Mouse (Mus musculus) urinary bladder, postnatal 25 days (tissue): ENCODE data around the gene Tinf2.

Source experiments
- DNase-seq: peaks from one replicate; pipeline ENCODE4 v3.0.0; 2022; ENCODE audit warnings: low spot score

Gene Tinf2

GRCm38 (mm10) chr14:55706051-55706600, 24.5 kb upstream of the Tinf2 start:
- DNase-seq = no peak

GRCm38 (mm10) chr14:55702761-55703160, 21.1 kb upstream of the Tinf2 start:
- no peak for DNase-seq

GRCm38 (mm10) chr14:55701131-55701530, 19.5 kb upstream of the Tinf2 start:
- DNase-seq = no peak

GRCm38 (mm10) chr14:55697226-55697625, 15.6 kb upstream of the Tinf2 start:
- DNase-seq = no peak

- DNase-seq = no peak
These were observed 7.8 kb upstream of the Tinf2 start for GRCm38 (mm10) chr14:55689433-55689832.

GRCm38 (mm10) chr14:55682118-55682493, 486 bp upstream of the Tinf2 start:
- no peak for DNase-seq

- no peak for DNase-seq
These were observed 4.0 kb downstream of the Tinf2 start for GRCm38 (mm10) chr14:55677615-55678014.

- DNase-seq = no peak
These were observed 8.9 kb downstream of the Tinf2 start for GRCm38 (mm10) chr14:55672741-55673060.

GRCm38 (mm10) chr14:55671833-55672740, 9.5 kb downstream of the Tinf2 start, which contains the start of the genes Gmpr2 and Nedd8:
Gene Gmpr2, plus strand, starts transcription at chr14:55671941.
Gene Nedd8, minus strand, starts transcription at chr14:55672124.
- DNase-seq = peak; percentile 70

GRCm38 (mm10) chr14:55671486-55671832, 10.2 kb downstream of the Tinf2 start:
- DNase-seq = no peak

- DNase-seq = no peak
These were observed 21.0 kb downstream of the Tinf2 start for GRCm38 (mm10) chr14:55660636-55661035.

- peak; percentile 69 for DNase-seq
These were observed 21.6 kb downstream of the Tinf2 start, which contains the start of gene Mdp1 for GRCm38 (mm10) chr14:55659960-55660573. Gene Mdp1, minus strand, starts transcription at chr14:55660508.

GRCm38 (mm10) chr14:55658011-55658410, 23.6 kb downstream of the Tinf2 start:
- no peak for DNase-seq

- DNase-seq = no peak
These were observed 24.7 kb downstream of the Tinf2 start for GRCm38 (mm10) chr14:55656935-55657334.

GRCm38 (mm10) chr14:55651528-55651927, 30.1 kb downstream of the Tinf2 start:
- DNase-seq = no peak

- no peak for DNase-seq
These were observed 31.7 kb downstream of the Tinf2 start, which contains the start of gene Tssk4 for GRCm38 (mm10) chr14:55649884-55650283. Gene Tssk4, plus strand, starts transcription at chr14:55650184.

GRCm38 (mm10) chr14:55644261-55644888, 37.2 kb downstream of the Tinf2 start:
- no peak for DNase-seq

GRCm38 (mm10) chr14:55643060-55643907, 38.3 kb downstream of the Tinf2 start, which contains the start of gene Tm9sf1:
Gene Tm9sf1, minus strand, starts transcription at chr14:55643806.
- peak; percentile 84 for DNase-seq

GRCm38 (mm10) chr14:55642679-55643059, 39.0 kb downstream of the Tinf2 start:
- no peak for DNase-seq

- no peak for DNase-seq
These were observed 40.3 kb downstream of the Tinf2 start for GRCm38 (mm10) chr14:55641291-55641690.

- no peak for DNase-seq
These were observed 40.8 kb downstream of the Tinf2 start for GRCm38 (mm10) chr14:55640816-55641215.

GRCm38 (mm10) chr14:55637795-55638194, 43.8 kb downstream of the Tinf2 start, which contains the start of gene Gm49378:
Gene Gm49378, minus strand, starts transcription at chr14:55637895.
- no peak for DNase-seq
